Mouse (Mus musculus): ENCODE data around the gene Kcna4. TPM values are rescaled to one million over a fixed set of nuclear protein-coding genes. Genes with fewer than 3 reads are reported as not detected.

Kcna4 gene
- polyA plus RNA-seq, 1 experiment = not detected

GRCm38 (mm10) chr2:107341291-107341690 is 50.9 kb downstream of the Kcna4 start:
- no peak for TF ChIP-seq POLR2A (IDR thresholded peaks at IDR 0.05; ENCODE audit: low read depth, low read length)
- TF ChIP-seq CTCF (IDR thresholded peaks at IDR 0.05; ENCODE audit: extremely low read depth, insufficient read length, insufficient replicate concordance, low read depth, low read length) = no peak

GRCm38 (mm10) chr2:107344807-107345206 is 54.4 kb downstream of the Kcna4 start:
- Histone ChIP-seq H3K4me1 (ENCODE audit: control insufficient read depth, insufficient read depth, insufficient read length, low read length) (no peaks in the 10 kb centered on the region), H3K4me3 (ENCODE audit: low read depth, low read length) (no peak overlapping the region), H3K27me3 (ENCODE audit: control insufficient read depth, insufficient read depth, low read length) (no peaks in the 10 kb centered on the region), H3K36me3 (ENCODE audit: control insufficient read depth, insufficient read depth, low read length) (no peaks in the 10 kb centered on the region), H3K27ac (ENCODE audit: insufficient read depth, low read depth, low read length) (no peak overlapping the region)
- WGBS = 59% methylated on average over 4 of the region's 4 CpGs
- no peak for TF ChIP-seq CTCF (IDR thresholded peaks at IDR 0.05; ENCODE audit: extremely low read depth, insufficient read length, insufficient replicate concordance, low read depth, low read length)
- TF ChIP-seq POLR2A (IDR thresholded peaks at IDR 0.05; ENCODE audit: low read depth, low read length) = no peak

More at GRCm38 (mm10) chr2:107341291-107341690, 50.9 kb downstream of the Kcna4 start:
- Histone ChIP-seq H3K36me3 (ENCODE audit: control insufficient read depth, insufficient read depth, low read length) (no peaks in the 10 kb centered on the region), H3K27me3 (ENCODE audit: control insufficient read depth, insufficient read depth, low read length) (no peaks in the 10 kb centered on the region), H3K4me1 (ENCODE audit: control insufficient read depth, insufficient read depth, insufficient read length, low read length) (no peaks in the 10 kb centered on the region), H3K4me3 (ENCODE audit: low read depth, low read length) (no peak overlapping the region), H3K27ac (ENCODE audit: insufficient read depth, low read depth, low read length) (no peak overlapping the region)
- WGBS = 69% methylated on average over 3 of the region's 3 CpGs

DNA sequence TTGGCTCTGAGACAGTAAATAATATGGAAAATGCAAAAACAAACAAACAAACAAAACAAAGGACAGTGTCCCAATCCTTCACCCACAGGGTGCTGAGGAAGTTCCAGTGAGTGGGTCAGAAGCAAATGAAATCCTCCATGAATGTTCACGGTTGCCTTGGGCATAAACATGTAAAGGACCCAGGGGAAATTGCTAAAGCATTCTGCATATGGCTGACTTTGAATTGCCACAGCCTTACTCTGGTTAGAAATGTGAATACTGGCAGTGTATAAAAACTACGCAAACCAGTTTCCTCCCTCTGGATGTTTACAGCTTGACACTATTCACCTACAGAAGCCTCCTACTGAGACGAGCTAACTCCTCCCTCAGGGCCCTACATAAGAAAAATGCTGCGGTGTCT is 54.9 kb downstream of the Kcna4 start:
- no peak overlapping the region for H3K27ac ChIP-seq (ENCODE audit: insufficient read depth, low read depth, low read length)
- no peaks in the 10 kb centered on the region for H3K4me1 ChIP-seq (ENCODE audit: control insufficient read depth, insufficient read depth, insufficient read length, low read length)
- H3K4me3 ChIP-seq (ENCODE audit: low read depth, low read length) = no peak overlapping the region
- TF ChIP-seq CTCF (IDR thresholded peaks at IDR 0.05; ENCODE audit: extremely low read depth, insufficient read length, insufficient replicate concordance, low read depth, low read length) (no peak), POLR2A (IDR thresholded peaks at IDR 0.05; ENCODE audit: low read depth, low read length) (no peak)
- no peaks in the 10 kb centered on the region for H3K36me3 ChIP-seq (ENCODE audit: control insufficient read depth, insufficient read depth, low read length)
- no peaks in the 10 kb centered on the region for H3K27me3 ChIP-seq (ENCODE audit: control insufficient read depth, insufficient read depth, low read length)
- WGBS = 77% methylated on average over 4 of the region's 4 CpGs

Other genes starting within 250 kb of the Kcna4 start
- gene Fshb, start 231.0 kb upstream of the Kcna4 start, polyA plus RNA-seq (2012; rRNA removed) = not detected in 2 replicates

All from small intestine, adult 2 months (tissue).